Mouse (Mus musculus): ENCODE data around the gene Homer1.

DNA sequence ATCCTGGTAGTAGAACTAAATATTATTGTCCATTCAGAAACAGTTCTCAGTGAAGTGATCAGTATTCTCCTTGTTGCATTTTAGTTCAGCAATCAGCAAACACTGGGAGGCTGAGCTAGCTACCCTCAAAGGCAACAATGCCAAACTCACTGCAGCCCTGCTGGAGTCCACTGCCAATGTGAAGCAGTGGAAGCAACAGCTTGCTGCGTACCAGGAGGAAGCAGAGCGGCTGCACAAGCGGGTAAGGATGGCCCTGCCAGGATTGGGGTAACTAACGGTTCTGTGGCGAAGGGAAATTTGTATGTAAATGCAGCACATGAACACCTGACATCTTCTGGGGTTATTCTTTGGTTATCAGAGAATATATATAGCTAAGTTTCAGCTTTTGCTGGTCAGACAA lies 88.0 kb downstream of the Homer1 start:
- TF ChIP-seq POLR2A (IDR thresholded peaks at IDR 0.05; ENCODE audit: insufficient read depth, low read depth, low read length) = no peak
- TF ChIP-seq CTCF (IDR thresholded peaks at IDR 0.05; ENCODE audit: insufficient read depth, low read depth, low read length) = no peak
